Mouse (Mus musculus) liver, postnatal 0 days (tissue): ENCODE data around the gene Tmem45a2.

Experiments used
- CTCF ChIP-seq: sonication (generic); IDR thresholded peaks from 2 replicates; pipeline ENCODE4 v1.5.1; 2016; ENCODE audit warnings: antibody characterized with exemption, low read depth
- EP300 ChIP-seq: IDR thresholded peaks from 2 replicates; pipeline ENCODE4 v1.6.1; 2016; ENCODE audit warnings: antibody characterized with exemption, low read depth, mild to moderate bottlenecking

GRCm38 (mm10) chr16:57079577-57079976, 8.4 kb upstream of the Tmem45a2 start:
- TF ChIP-seq CTCF (no peak), EP300 (no peak)
